Mouse (Mus musculus) left cerebral cortex, postnatal 4 days (tissue): ENCODE results near the gene Metap1d. TPM values are rescaled to one million over a fixed set of nuclear protein-coding genes. Genes with fewer than 3 reads are reported as not detected.

Experiments
- DNase-seq: peaks from one replicate; pipeline ENCODE4 v3.0.0-alpha.2; 2022
- intact Hi-C: fragments of 180-260 bp; cut with DNase I; formaldehyde crosslinking; loops from one replicate; pipeline ENCODE4 v1.15.1; 2025
- total RNA-seq, 2 experiments: library from RNA; stranded (reverse); gene quantifications; 2 replicates each; pipeline ENCODE4 v1.2.3; 2021

Metap1d gene
- total RNA-seq, 2 experiments from 2014 or later: 21.8 to 23.2 TPM

- intact Hi-C loops: loop anchor here (10.0 kb wide), 1 partner anchor 298 kb away; no protein-coding TSS in a partner anchor
- DNase-seq: no peak
Observed at GRCm38 (mm10) chr2:71542816-71543301, 89.8 kb downstream of the Metap1d start.

- intact Hi-C loops: loop anchor here (10.0 kb wide), 1 partner anchor 299 kb away; no protein-coding TSS in a partner anchor
- no peak for DNase-seq
Observed at GRCm38 (mm10) chr2:71543531-71543930, 90.5 kb downstream of the Metap1d start.

- intact Hi-C loops: loop anchor here (10.0 kb wide), 1 partner anchor 299 kb away; no protein-coding TSS in a partner anchor
- no peak for DNase-seq
Observed at GRCm38 (mm10) chr2:71543948-71544347, 90.9 kb downstream of the Metap1d start.

DNA sequence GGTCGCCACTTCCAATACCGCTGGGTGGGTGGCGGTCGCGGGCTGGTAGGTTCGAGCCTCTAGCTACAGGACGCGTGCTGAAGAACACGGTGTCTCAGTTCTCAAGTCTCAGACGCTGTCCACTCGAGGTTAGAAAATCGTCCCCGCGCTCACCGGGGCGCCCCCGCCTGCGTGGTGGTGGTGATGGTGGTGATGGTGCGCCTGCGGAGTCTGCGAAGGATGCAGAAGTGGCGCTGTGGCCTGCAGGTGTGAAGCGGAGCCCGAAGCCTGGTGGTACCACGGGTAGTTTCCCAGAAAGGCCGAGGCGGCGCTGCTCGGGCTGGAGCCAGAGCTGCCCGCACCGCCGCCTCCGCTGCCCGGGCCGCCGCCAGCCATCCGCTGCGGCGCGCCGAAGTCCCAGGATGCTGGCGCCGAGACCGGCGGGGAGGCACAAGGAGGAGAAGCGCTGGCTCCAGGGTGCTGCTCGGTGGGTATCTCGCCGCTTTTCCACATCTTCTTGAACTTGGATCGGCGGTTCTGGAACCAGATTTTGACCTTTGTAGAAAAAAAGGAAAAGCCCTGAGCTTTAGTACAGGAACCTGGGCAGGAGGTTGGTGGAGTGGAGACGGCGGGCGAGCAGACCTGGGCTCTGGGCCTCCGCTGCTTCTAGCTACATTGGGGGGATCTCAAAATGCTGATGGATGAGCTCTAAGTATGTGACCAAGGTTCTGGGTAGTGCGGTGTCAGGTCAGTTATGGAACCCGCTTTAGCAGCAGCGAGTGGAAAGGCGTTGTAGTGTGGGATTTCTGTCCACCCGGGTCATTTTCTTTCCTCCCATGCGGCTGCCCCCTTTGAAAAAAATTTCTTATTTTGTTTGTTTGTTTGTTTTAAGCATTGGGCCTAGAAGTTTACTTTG, 91.6 kb downstream of the Metap1d start:
- intact Hi-C loops: loop anchor here (10.0 kb wide), 1 partner anchor 300 kb away; no protein-coding TSS in a partner anchor
- DNase-seq: no peak

GRCm38 (mm10) chr2:71545401-71545881, 92.4 kb downstream of the Metap1d start:
- no peak for DNase-seq

DNA sequence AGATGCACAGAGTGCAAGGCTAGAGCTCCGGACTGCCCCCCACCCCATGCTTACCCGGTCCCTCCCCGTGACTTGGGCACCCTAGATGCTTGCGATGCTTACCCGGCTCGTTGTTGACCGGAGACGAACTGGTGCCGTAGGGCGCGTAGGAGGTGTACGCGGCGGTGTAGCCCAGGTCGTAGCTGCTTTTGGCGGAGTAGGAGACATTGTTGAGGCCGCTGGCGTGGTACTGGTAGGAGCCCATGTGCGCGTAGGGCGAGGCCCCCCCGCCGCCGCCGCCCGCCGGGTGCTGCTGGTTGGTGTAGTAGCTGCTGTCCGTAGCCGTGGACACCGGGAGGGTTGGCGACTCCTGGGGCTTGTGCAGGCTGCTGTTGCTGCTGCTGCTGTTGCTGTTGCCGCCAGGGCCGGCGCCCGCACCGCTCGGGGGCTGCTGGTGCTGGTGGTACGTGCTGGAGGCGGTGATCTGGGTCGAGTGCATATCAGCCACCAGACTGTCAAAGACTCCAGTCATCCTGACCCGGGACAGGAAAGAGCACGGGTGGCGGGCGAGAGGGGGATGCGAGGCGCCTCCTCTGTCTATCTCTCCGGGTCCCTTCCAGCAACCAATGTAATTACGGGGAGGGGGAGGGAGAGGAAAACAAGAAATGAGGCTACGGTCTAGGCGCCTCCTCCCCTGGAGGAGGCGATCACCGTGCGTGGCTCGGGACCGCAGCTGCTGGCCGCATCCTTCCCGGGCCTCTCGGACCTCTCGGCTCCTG, 93.0 kb downstream of the Metap1d start:
- intact Hi-C loops: loop anchor here (10.0 kb wide), 1 partner anchor 301 kb away; no protein-coding TSS in a partner anchor
- DNase-seq: no peak

More at GRCm38 (mm10) chr2:71545401-71545881, 92.4 kb downstream of the Metap1d start:
- intact Hi-C loops: loop anchor here (10.0 kb wide), 1 partner anchor 301 kb away; no protein-coding TSS in a partner anchor

GRCm38 (mm10) chr2:71546640-71547071, 93.6 kb downstream of the Metap1d start, which contains the start of gene Dlx2:
Gene Dlx2, minus strand, starts transcription at chr2:71546754.
- intact Hi-C loops: loop anchor here (10.0 kb wide), 1 partner anchor 302 kb away; no protein-coding TSS in a partner anchor
- DNase-seq: peak; percentile 62

- intact Hi-C loops: loop anchor here (10.0 kb wide), 1 partner anchor 303 kb away; no protein-coding TSS in a partner anchor
- peak; percentile 86 for DNase-seq
Observed at GRCm38 (mm10) chr2:71547829-71548228, 94.8 kb downstream of the Metap1d start.

GRCm38 (mm10) chr2:71550330-71550729, 97.3 kb downstream of the Metap1d start:
- intact Hi-C loops: no loop called here
- DNase-seq: no peak

- intact Hi-C loops: no loop called here
- no peak for DNase-seq
Observed at GRCm38 (mm10) chr2:71551704-71552103, 98.6 kb downstream of the Metap1d start.

DNA sequence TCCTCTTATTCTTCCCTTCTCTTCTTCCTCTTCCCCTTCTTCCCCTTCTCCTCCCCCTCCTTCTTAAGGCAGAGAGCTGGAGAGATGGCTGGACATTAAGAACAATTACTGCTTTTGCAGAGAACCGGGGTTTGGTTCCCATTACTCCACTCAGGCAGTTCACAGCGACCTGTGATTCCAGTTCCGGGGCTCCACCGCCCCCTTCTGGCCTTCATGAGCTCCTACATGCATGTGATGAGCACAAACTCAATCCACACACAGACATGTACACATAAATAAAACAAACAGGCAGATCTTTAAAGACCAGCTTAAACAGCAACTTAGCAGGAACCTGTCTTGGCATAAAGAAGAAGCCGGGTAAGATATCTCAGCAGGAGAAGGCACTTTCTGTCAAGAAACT, 103.0 kb downstream of the Metap1d start:
- intact Hi-C loops: no loop called here
- DNase-seq: no peak

- no peak for DNase-seq
- intact Hi-C loops: no loop called here
Observed at GRCm38 (mm10) chr2:71566466-71566865, 113.4 kb downstream of the Metap1d start.

DNA sequence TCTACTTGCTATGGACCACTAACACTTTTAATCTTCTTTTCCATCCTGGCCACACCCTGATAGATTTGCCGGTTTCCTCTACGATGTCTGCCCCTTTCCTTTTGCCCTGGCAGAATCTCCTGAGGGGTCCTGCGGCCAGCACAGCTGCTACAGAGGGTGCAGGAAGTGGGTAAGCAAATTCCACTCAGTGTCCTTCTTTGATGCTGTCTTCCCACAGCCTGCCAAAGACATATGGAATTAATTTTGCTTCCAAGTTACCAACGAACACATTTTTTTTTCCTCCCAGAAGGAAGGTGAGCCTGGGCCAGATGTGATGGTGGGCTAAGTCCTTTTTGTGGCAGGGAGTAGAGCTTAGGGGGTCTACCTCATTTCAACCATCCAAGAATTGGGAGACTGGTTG, 120.7 kb downstream of the Metap1d start:
- DNase-seq: no peak
- intact Hi-C loops: no loop called here

Other genes starting within 250 kb of the Metap1d start
- gene Dync1i2, start 241.6 kb upstream of the Metap1d start, total RNA-seq: 100 to 1,000 TPM; 263 to 268 TPM
- gene Slc25a12, start 85.5 kb upstream of the Metap1d start, total RNA-seq: 100 to 1,000 TPM; 117 to 121 TPM
- gene Hat1, start 64.3 kb upstream of the Metap1d start, total RNA-seq: 10 to 100 TPM; 19.2 to 23.1 TPM
- 10 to 100 TPM; 52.3 to 63.1 TPM for gene Dlx1, start 74.8 kb downstream of the Metap1d start, total RNA-seq
- gene Dlx2, start 93.5 kb downstream of the Metap1d start, total RNA-seq: 10 to 100 TPM; 20.6 to 22.4 TPM